Mouse (Mus musculus) adrenal gland, adult 2 months (tissue): ENCODE measurements around the gene Ggact. TPM values are rescaled to one million over a fixed set of nuclear protein-coding genes. Genes with fewer than 3 reads are reported as not detected.

Experiments
- polyA plus RNA-seq: library from polyadenylated mRNA; depleted of rRNA; stranded (reverse); fragments of >200 nt; gene quantifications from 2 replicates; pipeline ENCODE4 v1.2.3, GENCODE M21; 2012; rRNA removed
- total RNA-seq, 2 experiments: library from RNA; stranded (reverse); gene quantifications; 2 replicates each; pipeline ENCODE4 v1.2.3; 2021

Ggact gene
- total and polyA plus RNA-seq, 3 experiments, result 36.4 to 91.5 (median 55.0) TPM

Other genes starting within 250 kb of the Ggact start
- 10 to 100 TPM; 18.7 to 22.4 TPM for gene Tmtc4, start 70.3 kb upstream of the Ggact start, total RNA-seq
- 3.0 and 7.0 TPM in 2 replicates for gene Tmtc4, start 70.3 kb upstream of the Ggact start, polyA plus RNA-seq